Mouse (Mus musculus) megakaryocyte, embryonic 14.5 days (primary cell): ENCODE measurements around the gene Slc27a3.

ENCODE experiments used
- FLI1 ChIP-seq: IDR thresholded peaks from 2 replicates; pipeline ENCODE4 v1.6.1; 2012; ENCODE audit warnings: low read length, inconsistent platforms, mixed read lengths
- GATA1 ChIP-seq: IDR thresholded peaks from 3 replicates; pipeline ENCODE4 v1.6.1; 2012; ENCODE audit warnings: mixed read lengths, low read length, inconsistent platforms, borderline replicate concordance

DNA sequence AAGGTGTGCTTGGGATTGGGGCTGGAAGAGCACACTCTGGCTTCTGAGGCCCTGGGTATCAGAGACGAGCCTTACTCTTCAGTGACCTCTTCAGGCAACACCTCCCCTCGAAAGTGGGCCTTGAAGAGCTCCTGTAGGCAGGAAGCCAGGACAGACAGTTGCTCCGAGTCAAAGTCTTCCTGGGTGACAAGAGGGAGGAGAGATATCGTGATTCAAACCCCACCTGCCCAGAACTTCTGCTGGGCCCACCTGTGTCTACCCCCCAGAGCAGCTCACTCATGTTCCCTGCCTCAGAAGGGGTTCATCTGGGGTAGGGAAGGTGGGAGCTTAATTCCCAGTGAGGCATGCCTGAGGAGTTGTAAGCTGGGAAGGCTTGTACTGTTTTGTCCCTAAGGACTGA lies 11.3 kb upstream of the Slc27a3 start:
- no peak for TF ChIP-seq GATA1
- TF ChIP-seq FLI1 = no peak
